Mouse (Mus musculus): ENCODE data around the gene Ankrd23. TPM values are rescaled to one million over a fixed set of nuclear protein-coding genes. Genes with fewer than 3 reads are reported as not detected.

Gene Ankrd23
- total RNA-seq, 2 experiments from 2014 or later = 215 to 337 TPM

DNA sequence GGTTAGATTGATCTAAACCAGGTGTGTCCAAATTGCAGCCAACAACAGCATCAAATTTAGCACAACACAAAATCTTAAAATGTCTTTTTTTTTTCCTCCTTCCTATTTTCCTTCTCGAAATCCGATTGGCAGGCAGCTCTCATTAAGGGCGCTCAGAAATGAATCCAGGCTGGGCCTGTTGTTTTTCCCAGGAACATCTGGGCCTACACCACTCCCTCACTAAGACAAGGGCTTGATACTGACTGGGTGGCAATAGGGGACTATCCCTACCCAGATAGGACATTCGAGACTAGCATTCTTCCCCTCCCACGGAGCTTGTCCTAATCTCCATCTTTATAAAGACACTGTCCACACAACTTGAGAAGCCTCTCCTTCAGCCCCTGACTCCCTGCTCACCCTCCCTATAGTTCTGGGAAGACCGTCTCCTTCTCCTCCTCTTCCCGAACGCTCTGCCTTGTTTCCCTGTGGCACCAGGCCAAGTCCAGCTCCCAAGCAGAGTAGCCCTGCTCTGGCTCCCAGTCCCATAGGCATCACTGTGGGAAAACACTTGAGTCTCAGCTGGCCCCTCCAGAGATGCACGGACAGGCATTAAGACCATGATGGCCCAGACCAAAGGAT lies 11.4 kb upstream of the Ankrd23 start:
- intact Hi-C loops (cut with DNase I) = loop anchor here (1.0 to 2.0 kb wide), 3 partner anchors 87 to 137 kb away; no protein-coding TSS in a partner anchor
- no peak for DNase-seq (ENCODE audit: low spot score)

DNA sequence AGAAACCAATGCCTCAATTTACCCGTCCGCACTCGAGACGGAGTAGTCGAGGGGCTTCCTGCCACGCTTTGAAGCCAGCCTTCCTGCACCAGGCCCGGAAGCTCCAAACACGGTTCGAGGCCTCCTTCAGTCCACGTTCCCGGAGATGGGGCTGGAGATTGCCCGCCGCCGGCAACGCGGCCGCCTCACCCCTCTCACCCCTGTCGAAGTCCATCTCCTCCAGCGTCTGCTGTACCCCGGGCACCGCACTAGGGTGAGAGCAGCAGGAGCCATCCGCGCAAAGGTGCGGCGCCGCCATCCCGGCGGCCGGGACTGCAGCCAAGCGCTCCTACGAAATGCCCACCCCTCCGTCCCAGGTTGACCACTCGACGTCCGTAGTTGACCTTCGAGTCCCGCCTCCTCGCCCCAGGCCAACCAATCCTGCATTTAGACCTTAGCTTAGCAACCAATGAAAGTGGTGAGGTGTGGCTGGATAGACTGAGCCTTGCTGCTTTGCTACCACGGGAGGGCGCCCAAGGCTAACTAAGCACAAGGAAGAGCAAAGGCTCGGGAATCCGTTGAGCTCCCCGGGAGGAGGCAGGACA lies 10.3 kb upstream of the Ankrd23 start, which contains the start of gene Ankrd39:
Gene Ankrd39, minus strand, starts transcription at position 558 of the 584 bp plus-strand sequence.
- peak; percentile 97 for DNase-seq (ENCODE audit: low spot score)
- intact Hi-C loops (cut with DNase I) = loop anchor here (1.0 to 2.0 kb wide), 2 partner anchors 88 to 118 kb away; no protein-coding TSS in a partner anchor

DNA sequence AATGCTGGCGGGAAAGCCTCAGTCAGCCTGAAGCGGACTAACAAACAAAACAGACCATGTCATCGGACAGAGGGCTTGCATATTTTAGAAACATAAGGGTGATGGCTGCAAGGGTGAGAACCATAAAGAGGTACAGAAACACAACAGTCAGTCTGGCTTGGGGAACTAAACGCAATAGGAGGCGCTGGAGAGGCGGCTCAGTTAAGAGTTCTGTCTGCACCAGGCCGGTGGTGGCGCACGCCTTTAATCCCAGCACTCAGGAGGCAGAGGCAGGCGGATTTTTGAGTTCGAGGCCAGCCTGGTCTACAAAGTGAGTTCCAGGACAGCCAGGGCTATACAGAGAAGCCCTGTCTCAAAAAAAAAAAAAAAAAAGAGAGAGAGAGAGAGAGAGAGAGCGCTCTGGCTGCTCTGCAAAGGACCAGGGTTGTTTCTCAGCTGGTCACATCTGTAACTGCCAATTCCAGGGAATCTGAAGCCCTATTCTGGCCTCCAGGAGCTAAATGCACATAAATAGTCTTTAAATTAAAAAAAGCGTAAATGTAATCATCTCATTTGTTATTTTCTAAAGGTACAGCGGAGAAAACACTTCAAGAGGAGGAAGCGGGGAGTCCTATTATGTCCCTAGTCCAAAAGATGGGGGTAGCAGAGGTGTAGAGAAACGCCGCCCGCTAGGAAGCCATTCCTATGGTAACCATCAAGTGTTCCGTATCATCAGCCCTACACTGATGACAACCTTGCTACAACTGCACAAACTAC lies 9.3 kb upstream of the Ankrd23 start:
- no peak for DNase-seq (ENCODE audit: low spot score)
- intact Hi-C loops (cut with DNase I) = loop anchor here (2.0 kb wide), 2 partner anchors 31 to 119 kb away; no protein-coding TSS in a partner anchor

DNA sequence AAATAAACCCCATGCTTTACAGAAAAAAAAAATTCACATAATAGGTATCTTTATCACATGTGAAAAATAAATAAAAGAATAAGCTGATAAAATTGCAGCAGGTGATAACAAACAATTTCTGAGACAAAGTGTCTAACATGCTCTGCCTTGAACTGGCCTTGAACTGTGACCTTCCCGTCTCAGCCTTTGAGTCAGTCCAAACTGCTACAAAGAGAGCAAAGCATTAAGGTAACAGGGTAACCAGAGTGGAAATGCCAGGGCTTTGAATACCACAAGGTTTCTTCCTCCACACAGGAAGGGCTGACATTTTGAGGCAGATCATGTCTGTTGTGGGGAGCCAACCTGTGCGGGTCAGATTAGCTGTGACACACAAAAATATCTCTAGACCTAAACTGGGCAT lies 8.7 kb upstream of the Ankrd23 start:
- DNase-seq (ENCODE audit: low spot score) = no peak
- intact Hi-C loops (cut with DNase I) = loop anchor here (2.0 kb wide), 1 partner anchor 31 kb away; no protein-coding TSS in a partner anchor

DNA sequence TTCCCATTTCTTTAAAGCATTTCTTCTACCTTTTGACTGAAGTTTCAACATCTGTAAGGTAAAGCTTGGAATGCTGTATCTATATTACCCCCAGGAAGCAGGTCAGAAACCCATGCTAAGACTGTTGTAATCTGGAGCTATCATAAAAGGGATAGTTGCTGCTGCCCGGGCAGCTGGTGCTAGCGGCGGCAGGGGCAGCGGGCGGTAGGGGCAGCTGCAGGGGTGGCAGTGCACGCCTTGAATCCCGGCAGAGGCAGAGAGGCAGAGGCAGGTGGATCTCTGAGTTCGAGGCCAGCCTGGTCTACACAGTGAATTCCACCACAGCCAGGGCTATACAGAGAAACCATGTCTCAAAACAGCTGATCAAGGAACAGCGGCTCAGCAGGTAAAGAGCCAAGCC lies 6.2 kb upstream of the Ankrd23 start:
- intact Hi-C loops (cut with DNase I) = no loop called here
- no peak for DNase-seq (ENCODE audit: low spot score)

DNA sequence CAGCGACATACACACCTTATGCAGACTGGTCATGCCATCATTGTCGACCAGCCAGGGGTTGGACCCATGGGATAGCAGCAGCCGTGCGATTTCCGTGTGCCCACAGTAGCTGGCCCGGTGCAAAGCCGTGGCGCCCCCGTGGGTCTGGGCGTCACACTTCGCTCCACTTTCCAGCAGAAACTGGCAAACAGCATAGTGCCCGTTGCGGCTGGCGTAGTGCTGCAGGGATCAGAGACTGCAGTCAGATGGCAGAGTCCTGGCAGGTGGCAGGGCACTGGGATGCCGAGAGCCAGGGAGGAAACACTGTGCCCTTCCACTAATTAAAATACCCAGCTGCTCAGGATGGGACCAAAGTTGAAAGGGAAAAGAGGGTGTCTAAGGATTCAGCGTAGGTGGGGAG lies 5.2 kb upstream of the Ankrd23 start:
- intact Hi-C loops (cut with DNase I) = no loop called here
- no peak for DNase-seq (ENCODE audit: low spot score)

DNA sequence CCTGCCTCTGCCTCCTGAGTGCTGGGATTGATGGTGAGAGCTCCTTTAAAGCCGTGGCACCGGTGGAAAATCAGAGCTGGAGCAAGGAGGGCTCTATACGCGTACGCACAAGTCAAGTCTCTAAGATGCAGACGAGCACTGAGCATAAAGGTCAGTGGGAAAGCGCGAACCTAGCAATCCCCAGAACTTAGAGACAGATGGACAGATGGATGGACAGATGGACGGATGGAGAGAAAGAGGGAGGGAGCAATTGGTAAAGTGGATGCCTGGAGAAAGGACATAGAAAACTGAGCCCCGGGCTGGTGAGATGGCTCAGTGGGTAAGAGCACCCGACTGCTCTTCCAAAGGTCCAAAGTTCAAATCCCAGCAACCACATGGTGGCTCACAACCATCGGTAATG lies 4.1 kb upstream of the Ankrd23 start:
- no peak for DNase-seq (ENCODE audit: low spot score)
- intact Hi-C loops (cut with DNase I) = no loop called here

DNA sequence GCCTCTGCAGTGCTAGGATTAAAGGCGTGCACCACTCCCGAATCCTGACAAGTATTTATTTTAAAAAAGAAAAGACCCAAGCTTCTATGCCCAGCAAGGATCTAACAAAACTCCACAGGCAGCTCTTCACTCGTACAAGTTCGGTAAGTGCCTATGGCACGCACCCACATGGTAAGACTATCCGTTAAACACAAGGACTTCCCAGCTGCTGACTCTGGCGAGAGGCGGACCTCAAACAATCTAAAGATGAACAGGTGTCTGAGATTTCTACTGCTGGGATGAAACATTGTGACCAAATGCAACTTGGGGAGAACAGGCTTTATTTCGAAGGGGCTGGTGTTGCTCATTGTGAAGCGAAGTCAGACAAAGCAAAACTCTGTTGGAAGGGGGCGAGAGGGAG lies 3.4 kb upstream of the Ankrd23 start:
- DNase-seq (ENCODE audit: low spot score) = no peak
- intact Hi-C loops (cut with DNase I) = no loop called here

DNA sequence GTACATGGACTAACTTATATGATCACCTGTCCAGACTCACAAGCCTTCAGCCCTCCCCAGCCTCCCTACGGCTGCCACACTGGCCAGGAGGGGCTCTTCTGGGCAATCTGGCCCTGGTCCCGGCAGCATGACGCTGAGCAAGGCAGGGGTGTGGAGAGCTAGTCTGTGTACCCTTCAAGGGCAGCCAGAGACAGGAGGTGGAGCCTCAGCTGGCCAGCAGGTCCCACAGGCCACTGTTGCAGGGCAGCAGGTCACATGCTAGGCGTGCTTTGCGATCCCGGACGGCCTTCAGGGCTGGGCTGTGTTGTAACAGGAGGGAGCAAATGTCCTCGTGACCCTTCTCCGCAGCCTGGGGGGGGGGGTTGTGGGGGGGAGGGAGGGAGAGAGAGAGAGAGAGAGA lies 2.5 kb upstream of the Ankrd23 start, which contains the start of gene Gm42417:
Gene Gm42417, minus strand, starts transcription at position 244 of the 400 bp plus-strand sequence.
- intact Hi-C loops (cut with DNase I) = no loop called here
- DNase-seq (ENCODE audit: low spot score) = peak; percentile 63

DNA sequence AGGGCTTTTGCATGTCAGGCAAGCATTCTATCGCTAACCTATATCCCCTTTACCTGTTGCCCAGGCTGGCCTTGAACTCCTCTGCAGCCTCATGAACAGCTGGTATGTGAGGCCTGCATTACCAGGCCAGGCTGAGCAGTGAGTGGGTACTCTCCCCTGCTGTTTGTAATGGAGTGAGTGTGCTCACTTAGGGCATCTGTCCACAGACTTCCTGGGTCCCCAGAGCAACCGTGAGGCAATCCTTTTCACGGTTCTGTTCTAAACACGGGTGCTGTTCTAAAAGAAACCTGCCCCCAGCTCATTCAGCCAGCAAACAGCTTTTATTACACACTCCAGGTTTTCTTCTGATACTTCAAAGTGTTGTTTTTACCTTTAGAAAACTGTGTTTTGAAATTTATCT lies 2.0 kb upstream of the Ankrd23 start:
- DNase-seq (ENCODE audit: low spot score) = no peak
- intact Hi-C loops (cut with DNase I) = no loop called here

DNA sequence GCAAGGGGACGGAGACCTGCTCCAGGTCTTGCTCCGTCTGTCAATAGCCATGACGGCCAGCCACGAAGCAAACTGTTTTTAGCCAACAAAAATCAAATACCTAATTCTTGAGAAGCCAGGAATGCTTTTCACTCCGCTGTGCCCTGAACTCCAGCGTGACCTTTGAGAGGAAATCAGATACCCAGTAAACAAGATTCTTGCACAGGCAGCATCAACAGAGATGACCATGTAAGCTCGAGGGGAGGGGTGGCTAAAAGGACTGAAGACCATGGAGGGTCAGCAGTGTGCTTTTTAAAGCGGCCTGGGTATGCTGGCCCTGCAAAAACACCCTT lies 320 bp downstream of the Ankrd23 start:
- intact Hi-C loops (cut with DNase I) = no loop called here
- no peak for DNase-seq (ENCODE audit: low spot score)

DNA sequence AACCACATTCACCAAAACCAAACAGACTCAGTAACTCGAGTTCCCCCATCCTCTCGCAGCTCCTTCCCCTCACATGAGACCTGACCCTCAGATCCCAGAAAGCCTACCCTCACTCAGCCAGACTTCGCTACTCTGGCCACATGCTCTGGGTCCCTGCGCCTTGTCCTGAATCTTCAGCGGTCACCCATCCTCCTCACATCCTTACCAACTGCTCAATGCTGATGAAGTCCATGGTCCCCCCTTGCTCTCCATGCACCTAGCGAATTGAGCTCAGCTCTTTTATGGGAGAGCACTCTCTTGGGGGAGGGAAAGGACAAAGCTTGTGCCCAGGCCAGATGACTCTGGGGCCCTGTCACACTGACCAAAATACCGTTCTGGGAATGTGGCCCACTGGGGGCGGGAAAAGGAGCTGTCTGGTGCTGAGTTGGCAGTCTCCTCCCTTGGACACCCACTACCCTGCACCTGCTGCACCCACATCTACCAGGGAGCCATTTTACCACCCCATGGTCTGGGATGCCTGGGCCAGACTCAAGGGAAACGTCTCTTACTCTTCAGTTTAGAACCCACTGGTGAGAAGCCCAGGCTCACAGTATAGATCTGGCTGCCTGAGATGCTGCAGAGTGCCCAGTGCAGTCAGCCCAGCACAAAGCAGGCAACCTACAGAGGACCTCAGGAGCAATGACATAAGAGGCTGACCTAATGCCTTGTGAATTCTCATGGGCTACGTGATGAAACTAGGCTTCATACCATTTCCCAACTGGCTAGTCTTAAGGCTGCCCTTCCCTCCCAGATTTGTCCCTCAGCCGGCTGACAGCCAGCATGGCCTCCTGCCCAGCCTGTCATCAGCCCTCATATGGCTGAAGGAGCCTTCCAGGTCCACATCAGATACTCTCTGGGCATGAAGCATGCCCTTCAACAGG lies 946 bp downstream of the Ankrd23 start:
- intact Hi-C loops (cut with DNase I) = no loop called here
- DNase-seq (ENCODE audit: low spot score) = peak; percentile 31

DNA sequence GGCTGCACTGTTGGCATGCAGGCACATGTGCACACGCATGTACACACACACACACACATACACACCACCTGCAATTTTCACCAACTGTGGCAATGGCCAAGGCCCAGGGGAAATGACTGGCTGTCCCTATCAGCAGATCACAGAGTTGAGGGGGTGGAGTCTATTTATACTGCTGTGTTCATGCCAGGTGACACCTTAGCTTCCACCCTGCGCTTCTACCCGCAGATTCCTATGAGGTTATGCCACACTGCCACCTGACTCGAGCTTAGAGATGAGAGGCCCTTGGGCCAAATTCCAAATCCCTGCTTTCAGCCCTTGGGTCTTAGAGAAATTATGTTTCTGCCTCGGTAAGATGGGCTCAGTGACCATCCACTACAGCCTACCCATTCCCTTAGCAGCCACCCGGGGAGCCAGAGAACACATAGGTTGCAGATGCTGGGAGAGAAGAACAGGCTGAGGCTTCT lies 2.1 kb downstream of the Ankrd23 start:
- DNase-seq (ENCODE audit: low spot score) = no peak

DNA sequence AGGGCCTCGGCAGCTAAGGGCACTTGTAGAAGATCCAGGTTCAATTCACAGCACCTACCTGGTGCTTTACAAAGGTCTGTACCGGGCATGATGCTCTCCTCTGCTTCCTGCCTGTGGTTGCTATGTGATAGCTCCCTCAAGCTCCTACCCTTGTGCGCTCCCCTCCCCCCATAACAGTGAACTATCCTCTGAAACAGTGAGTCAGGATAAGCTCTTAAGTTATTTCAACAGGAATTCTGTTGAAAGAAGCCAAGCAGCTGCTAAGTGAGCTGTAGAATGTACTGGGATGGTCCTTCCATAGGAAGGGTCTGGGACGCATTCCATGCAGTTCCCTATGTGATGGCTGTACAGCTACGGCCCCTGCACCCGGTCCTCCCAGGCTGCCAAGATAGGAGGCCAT lies 3.1 kb downstream of the Ankrd23 start:
- intact Hi-C loops (cut with DNase I) = no loop called here
- no peak for DNase-seq (ENCODE audit: low spot score)

More for the DNA sequence above, 2.1 kb downstream of the Ankrd23 start:
- intact Hi-C loops (cut with DNase I) = no loop called here

DNA sequence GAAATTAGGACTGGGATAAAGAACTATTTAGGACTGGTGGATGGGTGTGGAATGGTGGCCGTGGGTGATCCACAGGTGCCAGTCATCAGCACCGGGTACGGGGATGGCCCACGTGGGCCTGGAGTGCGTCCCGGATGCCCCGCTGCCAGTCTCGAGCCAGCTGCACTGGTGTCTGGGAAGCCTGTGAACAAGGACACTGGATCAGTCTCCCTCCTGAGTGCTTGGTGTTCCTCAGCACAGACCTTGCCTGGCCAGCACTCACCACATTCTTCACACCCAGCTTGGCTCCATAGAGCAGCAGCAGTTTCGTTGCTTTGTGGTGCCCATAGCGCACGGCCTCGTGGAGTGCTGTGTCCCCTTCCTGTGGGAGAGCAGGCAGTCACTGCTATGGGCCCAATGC lies 5.2 kb downstream of the Ankrd23 start:
- no peak for DNase-seq (ENCODE audit: low spot score)
- intact Hi-C loops (cut with DNase I) = no loop called here

DNA sequence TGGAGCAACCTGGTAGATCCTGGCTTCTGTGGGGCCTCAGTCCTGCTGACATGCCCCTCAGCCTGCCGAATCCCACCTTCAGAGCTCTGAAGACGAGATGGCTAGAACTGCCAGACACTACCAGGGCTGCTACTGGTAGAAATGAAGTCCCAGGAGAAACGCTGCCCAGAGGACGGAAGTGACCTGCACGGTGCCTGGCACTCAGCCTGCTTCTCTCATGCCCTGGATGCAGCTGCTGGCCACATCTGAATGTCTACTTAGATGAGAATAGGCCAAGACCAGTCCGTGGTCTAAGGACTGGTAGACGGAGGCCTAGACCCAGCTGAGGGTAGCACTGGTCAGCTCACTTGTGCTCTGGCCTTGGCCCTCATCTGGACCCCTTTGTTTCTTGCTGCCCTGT lies 5.7 kb downstream of the Ankrd23 start:
- intact Hi-C loops (cut with DNase I) = no loop called here
- no peak for DNase-seq (ENCODE audit: low spot score)

DNA sequence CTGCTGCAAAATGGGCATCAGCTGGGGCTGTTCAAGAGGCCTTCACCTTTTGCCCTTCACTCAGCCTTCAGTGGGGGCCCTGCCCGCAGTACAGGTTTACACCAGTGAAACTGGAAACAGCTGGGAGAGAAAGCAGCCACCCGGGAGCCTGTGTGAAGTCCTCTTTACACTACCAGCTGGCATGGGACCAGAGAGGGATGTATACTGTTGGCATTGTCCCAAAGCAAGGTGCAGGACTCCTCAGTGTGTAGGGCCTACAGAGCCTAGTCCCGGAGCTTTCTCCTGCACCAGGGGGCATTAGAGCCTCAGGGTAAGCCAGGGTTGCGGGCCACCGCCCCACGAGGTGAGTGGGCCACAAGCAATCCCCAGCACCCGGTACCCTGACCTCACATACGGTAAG lies 6.2 kb downstream of the Ankrd23 start:
- intact Hi-C loops (cut with DNase I) = no loop called here

DNA sequence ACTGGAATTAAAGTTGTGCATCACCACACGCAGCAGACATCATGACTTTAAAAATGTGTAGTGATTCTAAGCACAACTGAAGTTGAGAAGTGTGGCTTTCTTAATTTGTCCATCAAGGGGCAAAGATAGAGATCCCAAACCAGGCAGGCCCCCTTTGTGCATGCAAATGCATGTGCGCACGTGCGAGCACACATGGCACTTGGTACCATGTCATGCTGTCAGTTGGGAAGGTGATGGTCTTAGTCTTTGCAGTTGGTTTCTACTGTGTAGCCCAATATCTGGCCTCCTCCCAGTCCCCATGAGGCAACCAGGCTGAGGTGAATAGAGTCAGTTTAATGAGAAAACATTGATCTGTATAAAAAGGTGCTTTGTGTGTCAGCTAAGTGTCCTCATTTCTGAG lies 6.8 kb downstream of the Ankrd23 start:
- intact Hi-C loops (cut with DNase I) = no loop called here

More for the DNA sequence above, 6.2 kb downstream of the Ankrd23 start:
- DNase-seq (ENCODE audit: low spot score) = no peak

DNA sequence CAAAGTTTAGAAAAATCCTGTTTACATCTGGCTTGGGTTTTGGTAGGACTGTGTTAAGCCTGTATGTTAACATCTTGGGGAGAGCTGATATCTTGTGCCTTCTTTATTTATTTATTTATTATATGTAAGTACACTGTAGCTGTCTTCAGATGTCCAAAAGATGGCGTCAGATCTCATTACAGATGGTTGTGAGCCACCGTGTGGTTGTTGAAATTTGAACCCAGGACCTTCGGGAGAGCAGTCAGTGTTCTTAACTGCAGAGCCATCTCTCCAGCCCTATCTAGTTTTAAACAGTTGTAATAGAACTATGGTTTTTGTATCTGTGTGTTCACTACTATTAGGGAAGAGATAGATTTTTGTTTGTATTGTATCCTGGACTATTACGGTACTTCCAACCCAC lies 7.4 kb downstream of the Ankrd23 start:
- DNase-seq (ENCODE audit: low spot score) = no peak
- intact Hi-C loops (cut with DNase I) = no loop called here

More for the DNA sequence above, 6.8 kb downstream of the Ankrd23 start:
- DNase-seq (ENCODE audit: low spot score) = no peak

DNA sequence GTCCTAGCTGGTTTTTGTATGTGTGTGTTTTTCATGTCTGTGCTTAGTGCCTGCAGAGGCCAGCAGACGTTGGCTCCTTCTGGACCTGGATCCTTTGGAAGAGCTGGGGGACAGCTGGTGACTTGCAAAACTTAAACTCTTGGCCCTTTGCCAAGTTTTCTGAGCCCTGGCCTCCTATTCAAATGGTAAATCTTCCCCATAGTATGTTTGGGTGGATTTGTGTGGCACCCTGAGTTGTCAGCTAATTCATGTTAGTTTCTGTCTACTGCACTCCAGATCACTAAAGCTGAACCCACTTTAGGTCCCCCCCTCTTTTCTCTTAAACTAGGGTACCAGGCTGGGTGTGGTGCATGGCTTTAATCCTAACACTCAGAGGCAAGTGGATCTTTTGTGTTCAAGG lies 8.3 kb downstream of the Ankrd23 start:
- DNase-seq (ENCODE audit: low spot score) = no peak
- intact Hi-C loops (cut with DNase I) = no loop called here

Measured in heart, postnatal 25 days (tissue).